Mouse (Mus musculus): ENCODE results near the gene Cfap77.

Gene Cfap77

DNA sequence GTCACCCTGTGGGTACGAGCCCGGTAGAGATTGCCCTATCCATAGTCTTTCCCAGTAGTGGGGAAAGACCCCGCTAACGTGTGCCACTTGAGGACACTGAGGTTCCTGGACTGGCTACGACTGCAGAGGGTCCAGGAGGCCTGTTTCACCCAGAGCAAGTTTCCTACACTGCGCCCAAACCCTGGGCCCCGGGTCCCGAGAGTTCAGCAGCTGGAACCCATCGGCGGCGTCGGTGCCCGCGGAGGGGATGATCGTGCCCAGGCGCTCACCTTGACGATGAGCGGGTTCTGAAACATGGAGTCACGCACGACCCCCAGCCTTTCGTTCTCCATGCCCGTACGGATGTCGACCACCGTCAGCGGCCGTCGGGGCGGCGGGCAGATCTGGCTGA is 326 bp downstream of the Cfap77 start:
- in situ Hi-C loops (cut with MboI; ENCODE audit: low pct_unique_long_range_greater_than_20kb in 1 of 2, low sequenced_read_pairs in 2 of 2, unreplicated experiment in 1 of 2), result loop anchor here (5.0 to 10.0 kb wide), 2 partner anchors 132 to 300 kb away; no protein-coding TSS in a partner anchor

DNA sequence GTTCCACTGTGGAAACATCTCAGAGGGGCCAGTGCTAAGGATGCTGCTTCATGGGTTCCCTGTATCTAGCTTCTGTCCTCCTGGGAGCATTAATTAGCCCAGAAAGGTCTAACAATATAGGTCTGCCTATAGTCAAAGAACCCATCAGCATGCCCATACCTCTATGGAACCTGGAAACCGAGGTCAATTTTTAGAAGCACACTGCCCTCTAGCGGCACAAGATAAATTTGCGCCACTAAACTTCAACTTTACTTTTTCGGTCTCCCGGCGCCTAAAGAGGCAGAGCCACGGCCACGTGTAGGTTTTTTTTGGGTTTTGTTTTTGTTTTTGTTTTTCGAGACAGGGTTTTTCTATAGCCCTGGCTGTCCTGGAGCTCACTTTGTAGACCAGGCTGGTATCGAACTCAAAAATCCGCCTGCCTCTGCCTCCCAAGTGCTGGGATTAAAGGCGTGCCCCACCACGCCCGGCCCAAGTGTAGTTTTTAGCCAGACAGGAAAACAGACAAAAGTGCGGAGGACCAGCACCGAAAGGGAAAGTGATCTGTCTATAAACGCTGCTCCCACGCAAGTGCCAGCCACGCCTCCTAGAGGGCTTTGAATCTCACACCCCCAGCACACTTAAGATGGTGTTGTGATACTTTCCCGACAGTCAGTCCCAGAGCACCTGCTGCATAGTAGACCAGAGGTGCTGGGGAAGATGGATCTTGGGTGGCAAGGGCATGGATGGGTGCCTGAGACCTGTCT is 893 bp downstream of the Cfap77 start:
- in situ Hi-C loops (cut with MboI; ENCODE audit: low pct_unique_long_range_greater_than_20kb in 1 of 2, low sequenced_read_pairs in 2 of 2, unreplicated experiment in 1 of 2), result loop anchor here (5.0 to 10.0 kb wide), 2 partner anchors 132 to 299 kb away; no protein-coding TSS in a partner anchor

DNA sequence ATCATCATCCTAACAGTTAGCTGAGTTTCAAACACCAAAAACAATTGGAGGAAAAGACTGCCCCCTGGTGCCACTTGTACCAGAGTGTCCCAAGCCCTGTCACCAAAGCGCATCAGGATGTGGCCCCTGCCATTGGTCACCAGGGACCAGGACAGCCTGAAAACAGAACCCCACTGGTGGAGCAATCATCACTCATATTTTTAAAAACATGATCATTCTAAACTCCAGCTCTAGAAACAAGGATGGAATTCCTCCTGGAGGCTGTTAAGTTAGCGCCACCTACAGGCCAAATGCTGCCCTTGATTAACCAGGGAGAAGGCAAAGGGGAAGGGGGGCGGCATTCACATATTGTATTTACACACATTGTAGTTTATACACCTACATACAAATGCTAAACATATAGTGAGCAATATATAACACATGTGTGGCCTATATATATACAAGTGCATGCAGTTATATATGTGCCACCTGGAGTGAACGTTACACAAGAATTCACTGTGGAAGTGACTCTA is 1.9 kb downstream of the Cfap77 start:
- in situ Hi-C loops (cut with MboI; ENCODE audit: low pct_unique_long_range_greater_than_20kb in 1 of 2, low sequenced_read_pairs in 2 of 2, unreplicated experiment in 1 of 2), result loop anchor here (5.0 to 10.0 kb wide), 2 partner anchors 131 to 298 kb away; no protein-coding TSS in a partner anchor

DNA sequence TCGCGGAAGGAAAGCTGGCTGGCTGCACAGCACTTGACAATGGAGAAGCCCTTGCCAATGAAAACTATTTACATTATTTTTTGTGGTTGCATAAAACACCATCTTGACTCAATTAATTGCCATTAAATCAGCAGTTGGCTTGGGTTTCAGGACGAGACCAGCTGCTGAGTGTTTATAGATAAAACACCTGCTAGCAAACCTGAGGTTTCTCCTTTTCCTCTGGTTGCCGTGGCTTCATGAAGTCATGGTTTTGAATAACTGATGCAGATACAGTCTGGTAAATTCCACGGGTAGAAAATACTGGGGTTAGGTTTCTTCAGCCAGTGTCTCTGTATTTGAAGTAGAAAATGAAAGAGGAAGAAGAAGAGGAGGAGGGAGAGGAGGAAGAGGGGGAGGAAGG is 2.9 kb downstream of the Cfap77 start:
- in situ Hi-C loops (cut with MboI; ENCODE audit: low pct_unique_long_range_greater_than_20kb in 1 of 2, low sequenced_read_pairs in 2 of 2, unreplicated experiment in 1 of 2), result loop anchor here (5.0 to 10.0 kb wide), 2 partner anchors 130 to 297 kb away; no protein-coding TSS in a partner anchor

DNA sequence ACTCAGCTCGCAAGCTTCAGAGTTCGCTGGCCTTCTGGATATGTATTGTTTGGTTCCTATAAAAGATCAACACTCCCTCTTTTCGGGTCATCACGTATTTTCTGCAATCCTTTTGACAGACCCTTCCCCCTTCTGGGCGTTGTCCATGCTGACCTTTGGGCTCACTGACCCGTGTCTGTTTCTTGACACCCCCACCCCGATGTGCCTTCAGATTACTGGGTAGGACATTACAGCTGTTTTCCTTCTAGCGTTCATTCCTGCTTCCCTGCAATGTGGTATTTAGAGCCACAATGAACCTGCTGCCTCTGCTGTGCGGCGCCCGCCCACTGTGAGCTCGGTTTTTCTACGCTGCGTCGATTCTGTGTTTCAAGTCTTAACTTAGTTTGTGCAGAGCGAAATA is 8.7 kb downstream of the Cfap77 start:
- in situ Hi-C loops (cut with MboI; ENCODE audit: low pct_unique_long_range_greater_than_20kb in 1 of 2, low sequenced_read_pairs in 2 of 2, unreplicated experiment in 1 of 2), result no loop called here

DNA sequence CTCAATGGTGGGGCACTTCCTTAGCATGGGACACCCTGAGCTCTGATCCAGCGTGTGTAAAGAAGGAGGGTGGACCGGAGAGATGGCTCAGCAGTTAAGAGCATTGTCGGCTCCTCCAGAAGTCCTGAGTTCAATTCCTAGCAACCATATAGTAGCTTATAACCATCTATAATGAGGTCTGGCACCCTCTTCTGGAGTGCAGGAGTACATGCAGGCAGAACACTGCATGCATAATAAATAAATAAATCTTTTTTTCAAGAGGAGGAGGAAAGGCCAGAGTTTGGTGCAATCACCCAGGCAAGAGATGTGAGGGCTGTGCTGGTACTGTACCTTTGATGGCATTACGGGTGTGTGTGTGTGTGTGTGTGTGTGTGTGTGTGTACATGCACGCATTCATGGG is 12.7 kb downstream of the Cfap77 start:
- in situ Hi-C loops (cut with MboI; ENCODE audit: low pct_unique_long_range_greater_than_20kb in 1 of 2, low sequenced_read_pairs in 2 of 2, unreplicated experiment in 1 of 2), result no loop called here

DNA sequence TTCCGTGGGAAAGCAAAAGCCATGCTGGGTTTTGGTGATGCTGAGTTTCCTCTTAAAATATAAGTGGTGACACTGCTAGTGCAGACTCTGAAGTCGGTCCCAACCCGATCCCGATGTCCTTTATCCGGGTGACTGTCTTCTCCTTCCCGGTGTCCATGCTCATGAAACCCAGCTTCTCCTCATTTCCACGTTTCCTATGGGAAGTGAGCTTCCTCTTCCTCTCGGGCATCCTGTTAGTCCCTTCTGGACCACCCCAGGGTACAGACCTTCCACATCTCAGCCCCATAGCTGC is 13.4 kb downstream of the Cfap77 start:
- in situ Hi-C loops (cut with MboI; ENCODE audit: low pct_unique_long_range_greater_than_20kb in 1 of 2, low sequenced_read_pairs in 2 of 2, unreplicated experiment in 1 of 2), result no loop called here

DNA sequence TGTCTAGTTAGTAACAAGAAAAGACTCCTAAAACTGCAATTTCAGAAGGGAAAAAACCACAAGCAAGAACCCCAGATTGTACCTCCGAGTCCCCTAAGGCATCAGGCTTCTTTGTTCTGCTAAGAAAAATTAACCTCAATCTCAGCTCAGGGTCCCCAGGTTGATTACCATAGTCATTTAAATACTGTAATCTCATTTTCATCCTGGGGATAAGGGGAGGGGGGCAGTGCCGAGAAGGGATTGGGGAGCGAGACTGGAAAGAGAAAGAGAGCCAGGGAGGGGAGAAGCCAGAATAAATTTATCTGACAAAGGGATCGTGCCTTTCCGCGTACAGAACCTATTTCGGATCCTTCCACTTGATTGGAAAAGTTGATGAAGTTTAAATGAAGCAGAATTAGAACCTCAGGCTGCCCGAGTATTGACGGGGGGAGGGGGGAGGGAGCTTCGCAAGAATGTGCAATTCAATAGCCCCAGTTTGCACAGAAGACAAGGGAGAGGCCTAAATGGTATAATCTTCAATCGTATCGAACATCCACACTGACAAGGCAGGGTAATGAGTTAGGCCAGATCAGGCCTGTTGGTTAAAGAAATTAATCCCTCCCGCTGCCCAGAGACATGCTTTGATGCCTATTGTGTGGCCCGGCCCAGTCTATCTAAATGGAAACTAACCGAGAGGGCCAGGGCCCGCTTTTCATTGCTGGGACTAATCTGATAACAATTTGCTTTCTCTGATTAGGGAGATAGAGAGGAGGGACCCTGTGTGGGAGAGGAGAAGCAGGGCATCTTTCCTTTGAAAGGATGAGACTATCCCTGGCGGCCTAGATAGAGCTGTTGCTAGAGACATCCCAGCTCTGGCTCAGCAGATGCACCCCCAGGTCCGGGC is 14.0 kb downstream of the Cfap77 start:
- in situ Hi-C loops (cut with MboI; ENCODE audit: low pct_unique_long_range_greater_than_20kb in 1 of 2, low sequenced_read_pairs in 2 of 2, unreplicated experiment in 1 of 2), result no loop called here

DNA sequence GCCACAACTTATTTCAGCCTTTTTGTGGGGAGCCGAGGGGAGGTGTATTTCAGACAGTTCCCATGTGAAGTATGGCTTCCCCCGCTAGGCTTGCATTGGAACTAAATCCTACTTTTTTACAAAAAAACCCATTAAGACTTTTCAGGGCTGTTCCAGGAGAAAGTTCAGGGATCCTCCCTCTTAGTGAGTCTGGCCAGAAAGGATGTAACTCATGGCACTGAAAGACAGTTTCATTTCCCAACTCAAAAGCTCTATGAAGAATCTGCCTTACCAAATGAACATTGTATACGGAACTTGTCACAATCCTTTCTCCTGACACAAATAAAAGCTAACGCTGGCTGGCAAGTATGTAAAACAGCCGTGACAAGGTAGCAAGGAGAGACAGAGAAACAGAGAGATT is 15.1 kb downstream of the Cfap77 start:
- in situ Hi-C loops (cut with MboI; ENCODE audit: low pct_unique_long_range_greater_than_20kb in 1 of 2, low sequenced_read_pairs in 2 of 2, unreplicated experiment in 1 of 2), result no loop called here

DNA sequence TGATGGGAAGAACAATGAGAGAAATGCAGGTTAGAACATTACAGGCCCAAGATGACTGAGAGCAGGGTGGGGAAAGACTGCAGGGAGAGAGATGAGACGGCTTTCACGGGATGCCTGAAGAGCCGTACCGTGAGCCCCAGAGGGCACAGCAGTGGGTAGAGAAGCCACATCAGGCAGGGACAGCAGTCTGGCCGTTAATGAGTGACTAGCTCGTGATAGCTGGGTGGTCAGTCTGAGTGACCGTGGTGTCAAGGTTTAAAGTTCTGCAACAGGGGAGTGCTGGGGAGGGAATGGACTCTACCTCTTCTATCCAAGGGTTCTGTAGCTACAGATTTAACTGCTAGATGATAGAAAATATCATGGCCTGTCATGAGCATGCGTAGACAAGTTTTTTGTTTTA is 19.2 kb downstream of the Cfap77 start:
- in situ Hi-C loops (cut with MboI; ENCODE audit: low pct_unique_long_range_greater_than_20kb in 1 of 2, low sequenced_read_pairs in 2 of 2, unreplicated experiment in 1 of 2), result no loop called here

DNA sequence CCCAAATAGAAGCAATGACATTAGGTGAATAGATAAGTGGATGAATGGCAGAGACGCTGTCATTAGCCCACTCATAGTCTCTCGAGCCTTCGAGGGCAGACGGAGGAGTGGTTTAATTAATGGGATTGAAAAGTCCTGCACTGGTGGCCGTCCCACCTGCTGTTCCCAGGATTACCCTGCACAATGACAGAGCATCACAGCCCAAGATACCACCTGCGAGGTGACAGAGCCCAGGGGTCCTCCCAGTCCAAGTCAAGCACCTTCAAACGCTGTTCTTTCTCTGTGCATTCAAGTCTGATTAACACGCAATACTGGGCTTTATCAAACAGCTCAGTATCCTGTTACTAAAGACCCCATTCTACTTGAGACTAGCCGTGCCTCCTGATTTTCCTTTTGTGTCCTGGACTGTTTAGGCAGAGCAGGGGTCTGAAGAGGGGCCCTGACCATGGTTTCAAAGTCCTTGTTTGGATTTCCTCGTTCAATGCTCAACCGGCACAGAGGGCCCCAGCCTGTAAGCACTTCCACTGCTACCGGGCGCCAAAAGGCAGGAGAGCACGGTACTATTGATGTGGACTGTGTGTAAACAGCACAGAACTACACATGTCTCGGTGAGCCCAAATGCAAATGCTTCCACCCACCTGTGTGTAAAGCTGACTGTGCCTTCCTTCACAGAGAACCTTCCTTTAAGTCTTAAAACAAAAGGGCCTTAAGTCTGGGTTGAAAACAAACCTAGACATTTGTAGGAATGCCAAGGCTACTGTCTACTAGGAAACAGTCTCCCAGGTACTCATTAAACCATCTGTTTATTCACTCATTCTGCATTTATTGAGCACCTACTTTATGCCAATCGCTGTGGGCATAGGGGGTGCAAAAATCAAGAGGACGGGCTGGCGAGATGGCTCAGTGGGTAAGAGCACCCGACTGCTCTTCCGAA is 20.1 kb downstream of the Cfap77 start:
- in situ Hi-C loops (cut with MboI; ENCODE audit: low pct_unique_long_range_greater_than_20kb in 1 of 2, low sequenced_read_pairs in 2 of 2, unreplicated experiment in 1 of 2), result no loop called here

DNA sequence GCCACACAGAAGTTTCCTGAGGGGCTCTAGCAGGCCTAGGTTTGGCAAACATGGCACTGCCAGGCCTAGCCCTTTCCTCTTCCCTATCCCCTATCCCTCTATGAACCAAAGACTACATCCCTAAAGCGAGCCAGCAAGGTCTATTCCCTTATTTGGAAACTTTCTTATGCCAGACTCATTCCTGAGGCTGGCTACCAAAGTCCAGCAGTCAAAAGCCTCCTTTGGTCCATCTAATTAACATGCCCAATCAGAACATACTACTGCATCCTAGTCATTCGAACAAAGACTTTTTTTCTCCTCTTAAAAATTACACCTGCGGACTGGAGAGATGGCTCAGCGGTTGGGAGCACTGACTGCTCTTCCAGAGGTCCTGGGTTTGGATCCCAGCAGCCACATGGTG is 22.9 kb downstream of the Cfap77 start:
- in situ Hi-C loops (cut with MboI; ENCODE audit: low pct_unique_long_range_greater_than_20kb in 1 of 2, low sequenced_read_pairs in 2 of 2, unreplicated experiment in 1 of 2), result no loop called here

DNA sequence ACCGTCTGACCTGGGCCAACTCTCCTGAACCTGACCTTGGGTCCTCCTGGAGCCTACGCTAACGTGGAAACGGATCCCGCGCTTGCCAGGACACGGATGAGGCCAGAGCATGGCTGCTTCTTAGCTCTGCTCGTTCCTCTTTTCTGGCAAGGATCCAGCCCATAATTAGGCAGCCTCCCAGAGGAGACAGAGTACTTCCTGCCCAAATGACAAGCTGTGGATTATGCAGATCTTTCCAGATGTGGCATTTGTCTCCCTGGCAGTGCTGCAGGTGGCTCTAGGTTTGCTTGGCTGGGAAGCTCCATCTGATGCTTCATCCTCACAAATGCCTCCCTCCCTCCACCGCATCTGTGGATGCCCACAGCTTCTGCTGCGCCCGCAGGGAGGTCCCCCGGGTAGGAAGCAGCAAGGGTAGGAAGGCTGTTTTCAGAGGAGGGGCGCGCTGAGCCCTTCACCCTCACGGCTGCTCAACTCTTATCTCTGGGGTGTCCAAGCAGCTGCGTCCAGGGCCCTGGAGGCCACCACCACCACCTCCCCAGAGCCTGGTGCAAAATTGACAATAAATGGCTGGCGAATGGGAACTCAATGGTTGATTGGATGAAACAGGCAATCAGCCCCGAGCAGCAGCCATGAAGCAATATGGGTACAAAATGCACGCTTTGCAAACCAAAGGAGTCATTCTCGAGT is 24.7 kb downstream of the Cfap77 start:
- in situ Hi-C loops (cut with MboI; ENCODE audit: low pct_unique_long_range_greater_than_20kb in 1 of 2, low sequenced_read_pairs in 2 of 2, unreplicated experiment in 1 of 2), result no loop called here

DNA sequence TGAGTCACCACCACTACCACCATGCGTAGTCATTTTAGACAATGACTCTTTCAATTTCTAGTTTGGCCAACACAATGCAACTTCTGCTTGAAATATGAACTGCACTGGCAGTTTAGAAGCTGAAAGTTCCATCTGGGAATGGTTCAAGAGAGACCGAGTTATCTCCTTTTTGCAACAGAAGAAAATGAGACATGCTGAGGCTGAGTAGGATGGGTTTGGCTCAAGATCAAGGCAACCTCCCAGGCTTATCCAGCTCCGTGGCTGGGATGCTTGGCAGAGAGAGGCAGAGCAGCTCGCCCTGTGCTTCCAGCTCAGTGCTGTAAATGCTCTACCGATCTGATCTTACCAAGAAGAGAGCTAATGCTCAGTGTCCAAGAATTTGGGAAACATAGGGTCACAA is 29.6 kb downstream of the Cfap77 start:
- in situ Hi-C loops (cut with MboI; ENCODE audit: low pct_unique_long_range_greater_than_20kb in 1 of 2, low sequenced_read_pairs in 2 of 2, unreplicated experiment in 1 of 2), result no loop called here

DNA sequence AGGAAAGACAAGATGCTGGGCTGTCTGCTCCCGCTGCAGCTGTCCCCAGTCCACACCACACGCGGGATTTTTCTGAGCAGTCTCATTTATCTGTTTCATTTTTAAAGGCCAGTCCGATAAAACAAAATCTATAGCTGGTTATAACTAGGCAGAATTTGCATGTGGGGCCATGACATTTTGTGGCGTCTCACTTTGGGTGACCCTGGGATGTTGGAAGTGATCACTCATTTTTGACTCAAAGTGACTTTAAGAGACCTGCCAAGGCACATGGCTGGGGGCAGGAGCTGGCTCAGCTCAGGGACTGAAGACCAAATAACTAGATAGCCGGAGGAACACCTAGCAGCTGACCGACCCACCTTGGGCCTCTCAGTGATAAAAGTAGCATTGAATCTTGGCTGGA is 31.9 kb downstream of the Cfap77 start:
- in situ Hi-C loops (cut with MboI; ENCODE audit: low pct_unique_long_range_greater_than_20kb in 1 of 2, low sequenced_read_pairs in 2 of 2, unreplicated experiment in 1 of 2), result no loop called here

DNA sequence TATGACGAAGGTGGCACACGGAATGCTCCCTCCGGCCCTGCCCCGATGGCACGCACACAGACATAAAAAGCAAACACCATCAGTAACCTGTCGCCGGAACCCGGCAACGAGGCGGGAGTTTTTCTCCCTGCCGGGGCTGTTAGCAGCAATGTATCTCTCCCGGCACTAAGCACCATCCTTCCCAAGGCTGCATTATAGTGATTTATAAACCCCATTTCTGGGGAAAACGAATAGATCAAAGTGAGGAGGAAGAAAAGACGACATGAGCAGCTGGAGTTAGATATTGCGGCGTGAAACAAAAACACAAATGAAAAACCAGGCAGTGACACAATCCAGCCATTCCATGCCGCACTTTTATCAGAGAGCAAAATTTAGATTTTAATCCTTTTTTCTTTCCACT is 33.8 kb downstream of the Cfap77 start:
- in situ Hi-C loops (cut with MboI; ENCODE audit: low pct_unique_long_range_greater_than_20kb in 1 of 2, low sequenced_read_pairs in 2 of 2, unreplicated experiment in 1 of 2), result no loop called here

DNA sequence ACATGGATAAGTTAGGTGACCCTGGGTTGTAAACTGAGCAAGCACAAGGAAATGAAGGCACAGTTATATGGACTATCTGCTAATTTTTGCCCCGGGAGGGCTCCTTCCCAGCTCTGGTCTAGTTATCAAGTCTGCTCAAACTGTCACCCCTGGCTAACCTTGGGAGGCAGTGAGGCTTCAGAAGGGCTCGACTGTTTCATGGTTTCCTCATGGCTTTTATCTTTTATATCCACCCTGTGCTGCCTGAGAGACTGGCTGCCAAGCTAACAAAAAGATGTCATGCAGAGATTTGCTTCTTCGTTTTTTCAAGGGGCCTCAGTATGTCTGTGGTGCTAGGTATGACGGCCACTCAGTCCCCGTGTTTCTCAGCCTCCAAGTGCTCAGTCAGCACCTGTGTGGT is 36.2 kb downstream of the Cfap77 start:
- in situ Hi-C loops (cut with MboI; ENCODE audit: low pct_unique_long_range_greater_than_20kb in 1 of 2, low sequenced_read_pairs in 2 of 2, unreplicated experiment in 1 of 2), result no loop called here
